Comparison of ENCODE assay signal across 28 mouse cellular contexts in the genomic region with DNA sequence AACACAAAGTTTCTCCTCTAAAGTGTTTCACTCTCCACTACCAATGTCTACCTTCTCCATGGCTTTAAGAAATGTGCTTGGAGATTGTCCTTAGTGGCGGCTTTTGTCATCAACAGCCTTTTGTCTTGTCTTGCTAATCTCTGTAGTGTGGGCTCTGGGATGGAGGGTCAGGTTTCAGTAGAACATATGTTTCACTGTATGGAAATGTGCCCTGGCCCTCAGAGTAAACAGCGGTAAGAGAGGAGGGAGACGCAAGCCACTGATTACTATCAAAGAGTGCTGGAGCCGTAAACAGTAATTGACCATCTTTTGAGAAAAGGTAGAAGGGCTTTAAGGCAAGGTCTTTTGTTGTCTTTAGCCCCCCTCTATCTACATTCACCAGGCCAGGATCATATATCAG.
DNase-seq lines count a peak whose midpoint lies in the region; ATAC-seq and TF ChIP-seq lines count a peak whose summit lies in the region.
"Had no signal": no experiment of that assay in that cellular context is flagged by ENCODE, and none has a peak within 500 bp of the region (broad histone marks: within the 10 kb centered on the region; RNA-seq: fewer than 3 reads in every experiment).

No protein-coding gene starts in this region.

- no peak for DNase-seq in intestine, embryonic 14.5 days (ENCODE audit: low spot score)
- DNase-seq in retina, postnatal 1 day: peak; percentile 8
- no peak for DNase-seq in retina, embryonic 14.5 days (ENCODE audit: low spot score)
- no peak for DNase-seq in lung, postnatal 4 days
- DNase-seq: adrenal gland, adult 8-10 months; cerebellum, adult 8-10 months; gastrocnemius, postnatal 14 days; heart, adult 18-20 months; kidney, postnatal 10 days; lung, adult 18-20 months; lung, postnatal 14 days; right cerebral cortex, postnatal 25 days; thymus, adult 18-20 months; thymus, postnatal 4 days had no signal

- H3K9ac ChIP-seq in intestine, embryonic 14.5 days (ENCODE audit: low read length): no peak overlapping the region
- H3K9ac ChIP-seq in intestine, postnatal 0 days (ENCODE audit: low read depth, low read length): no peak overlapping the region
- H3K9ac ChIP-seq in embryonic facial prominence, embryonic 13.5 days: no peak overlapping the region
- H3K9ac ChIP-seq: heart, embryonic 13.5 days; neural tube, embryonic 13.5 days; stomach, embryonic 15.5 days had no signal

- H3K36me3 ChIP-seq in intestine, embryonic 14.5 days (ENCODE audit: control insufficient read depth, insufficient read depth, low read length): no peaks in the 10 kb centered on the region
- H3K36me3 ChIP-seq in intestine, postnatal 0 days (ENCODE audit: control insufficient read depth, insufficient read depth): no peaks in the 10 kb centered on the region
- H3K36me3 ChIP-seq in embryonic facial prominence, embryonic 13.5 days: no peaks in the 10 kb centered on the region
- H3K36me3 ChIP-seq: heart, embryonic 13.5 days; midbrain, embryonic 10.5 days; neural tube, embryonic 13.5 days; stomach, embryonic 15.5 days had no signal

- no peak overlapping the region for H3K4me3 ChIP-seq in intestine, embryonic 14.5 days (ENCODE audit: low read depth, low read length)
- H3K4me3 ChIP-seq in intestine, postnatal 0 days (ENCODE audit: low read depth, low read length): no peak overlapping the region
- H3K4me3 ChIP-seq in embryonic facial prominence, embryonic 13.5 days: no peak overlapping the region
- H3K4me3 ChIP-seq: erythroblast, embryonic 14.5 days; heart, embryonic 13.5 days; layer of hippocampus, adult 2 months; midbrain, embryonic 10.5 days; neural tube, embryonic 13.5 days; stomach, embryonic 15.5 days had no signal

- no peaks in the 10 kb centered on the region; the same call in 1 of the 2 replicates for H3K4me1 ChIP-seq in intestine, embryonic 14.5 days (replicated peaks; ENCODE audit: control insufficient read depth, insufficient read depth, low read length)
- no peaks in the 10 kb centered on the region for H3K4me1 ChIP-seq in intestine, postnatal 0 days (replicated peaks; ENCODE audit: control insufficient read depth, insufficient read depth, low read length)
- peaks cover 33% of the 10 kb centered on the region for H3K4me1 ChIP-seq in embryonic facial prominence, embryonic 13.5 days
- H3K4me1 ChIP-seq: heart, embryonic 13.5 days; midbrain, embryonic 10.5 days; neural tube, embryonic 13.5 days had no signal

- peaks cover 8% of the 10 kb centered on the region for H3K27me3 ChIP-seq in intestine, embryonic 14.5 days (replicated peaks; ENCODE audit: control insufficient read depth, insufficient read depth, low read length)
- H3K27me3 ChIP-seq in intestine, postnatal 0 days (replicated peaks; ENCODE audit: control insufficient read depth, insufficient read depth, low read length): peaks cover 6% of the 10 kb centered on the region; the same call in 1 of the 2 replicates
- H3K27me3 ChIP-seq in embryonic facial prominence, embryonic 13.5 days: peaks cover 32% of the 10 kb centered on the region
- H3K27me3 ChIP-seq: CH12.LX; stomach, embryonic 15.5 days had no signal

- no peaks in the 10 kb centered on the region for H3K9me3 ChIP-seq in intestine, embryonic 14.5 days (ENCODE audit: control insufficient read depth, low read length)
- no peaks in the 10 kb centered on the region for H3K9me3 ChIP-seq in intestine, postnatal 0 days (ENCODE audit: control insufficient read depth)
- no peaks in the 10 kb centered on the region for H3K9me3 ChIP-seq in embryonic facial prominence, embryonic 13.5 days
- H3K9me3 ChIP-seq: heart, embryonic 13.5 days; midbrain, embryonic 10.5 days; neural tube, embryonic 13.5 days; stomach, embryonic 15.5 days had no signal

- WGBS in intestine, embryonic 14.5 days: 29% methylated on average over 4 of the region's 4 CpGs
- 52% methylated on average over 4 of the region's 4 CpGs for WGBS in intestine, postnatal 0 days
- WGBS in embryonic facial prominence, embryonic 13.5 days: 16% methylated on average over 4 of the region's 4 CpGs

- H3K4me2 ChIP-seq in intestine, embryonic 14.5 days (ENCODE audit: low read length): peak overlapping the region; percentile 22
- no peak overlapping the region for H3K4me2 ChIP-seq in intestine, postnatal 0 days (replicated peaks; ENCODE audit: low read depth)
- H3K4me2 ChIP-seq in embryonic facial prominence, embryonic 13.5 days: 0 out of 2 replicates have a peak overlapping the region, but pooled peaks have one; percentile 37
- H3K4me2 ChIP-seq: heart, embryonic 13.5 days; liver, embryonic 11.5 days; stomach, embryonic 15.5 days had no signal

- TF ChIP-seq CTCF in intestine, postnatal 0 days (IDR thresholded peaks at IDR 0.05; ENCODE audit: low read depth): no peak

- ATAC-seq in intestine, embryonic 14.5 days (replicated peaks; ENCODE audit: low FRiP score, low TSS enrichment, low read depth): no peak
- no peak for ATAC-seq in intestine, postnatal 0 days
- no peak for ATAC-seq in embryonic facial prominence, embryonic 13.5 days (ENCODE audit: insufficient number of reproducible peaks, insufficient read depth, low FRiP score, low TSS enrichment, low read depth)
- no peak for ATAC-seq in monocyte, adult 5-6 weeks (replicated peaks; ENCODE audit: insufficient number of reproducible peaks, low FRiP score, low TSS enrichment, poor library complexity, severe bottlenecking)
- ATAC-seq in activated CD4-positive, CD25-positive, alpha-beta regulatory T cell, adult 4 months: no peak
- ATAC-seq: forebrain, embryonic 14.5 days; hindbrain, embryonic 16.5 days had no signal

- no peak overlapping the region for H3K27ac ChIP-seq in intestine, embryonic 14.5 days (ENCODE audit: low read depth)
- no peak overlapping the region for H3K27ac ChIP-seq in intestine, postnatal 0 days (ENCODE audit: low read depth, low read length)
- H3K27ac ChIP-seq in embryonic facial prominence, embryonic 13.5 days: no peak overlapping the region
- H3K27ac ChIP-seq: heart, embryonic 13.5 days; layer of hippocampus, adult 2 months; midbrain, embryonic 10.5 days; neural tube, embryonic 13.5 days; stomach, embryonic 15.5 days had no signal
